Mouse (Mus musculus): ENCODE measurements around the gene Mfrp. TPM values are rescaled to one million over a fixed set of nuclear protein-coding genes. Genes with fewer than 3 reads are reported as not detected.

Mfrp gene
- total RNA-seq, 2 experiments from 2014 or later, result 0.15 TPM; not detected in 1

Other genes starting within 250 kb of the Mfrp start
- 3.3 TPM in 1 of 2 replicates, not detected in the other for gene Thy1, start 58.3 kb upstream of the Mfrp start, total RNA-seq (2014; fragmentation: Nextera tagmentation)
- not detected in 2 replicates for gene Thy1, start 58.3 kb upstream of the Mfrp start, total RNA-seq (2017)
- gene Usp2, start 34.7 kb upstream of the Mfrp start, total RNA-seq (2014; fragmentation: Nextera tagmentation), result 3.6 and 12.0 TPM in 2 replicates
- gene Usp2, start 34.7 kb upstream of the Mfrp start, total RNA-seq (2017), result 1.2 and 3.1 TPM in 2 replicates
- not detected in 2 replicates for gene C1qtnf5, start 5.5 kb downstream of the Mfrp start, total RNA-seq (2014; fragmentation: Nextera tagmentation)
- not detected in 2 replicates for gene C1qtnf5, start 5.5 kb downstream of the Mfrp start, total RNA-seq (2017)
- not detected in 2 replicates for gene Gm49380, start 11.8 kb downstream of the Mfrp start, total RNA-seq (2014; fragmentation: Nextera tagmentation)
- not detected in 2 replicates for gene Gm49380, start 11.8 kb downstream of the Mfrp start, total RNA-seq (2017)
- 44.9 and 55.6 TPM in 2 replicates for gene Rnf26, start 11.8 kb downstream of the Mfrp start, total RNA-seq (2014; fragmentation: Nextera tagmentation)
- 17.8 and 19.3 TPM in 2 replicates for gene Rnf26, start 11.8 kb downstream of the Mfrp start, total RNA-seq (2017)
- gene Mcam, start 32.7 kb downstream of the Mfrp start, total RNA-seq (2014; fragmentation: Nextera tagmentation), result not detected in 2 replicates
- gene Mcam, start 32.7 kb downstream of the Mfrp start, total RNA-seq (2017), result 0.47 and 1.7 TPM in 2 replicates
- 89.7 and 108 TPM in 2 replicates for gene Cbl, start 132.3 kb downstream of the Mfrp start, total RNA-seq (2014; fragmentation: Nextera tagmentation)
- 40.3 and 42.9 TPM in 2 replicates for gene Cbl, start 132.3 kb downstream of the Mfrp start, total RNA-seq (2017)
- not detected in 2 replicates for gene Ccdc153, start 138.9 kb downstream of the Mfrp start, total RNA-seq (2014; fragmentation: Nextera tagmentation)
- not detected in 2 replicates for gene Ccdc153, start 138.9 kb downstream of the Mfrp start, total RNA-seq (2017)
- gene Pdzd3, start 149.7 kb downstream of the Mfrp start, total RNA-seq (2014; fragmentation: Nextera tagmentation), result not detected in 2 replicates
- gene Pdzd3, start 149.7 kb downstream of the Mfrp start, total RNA-seq (2017), result 0.22 TPM in 1 of 2 replicates, not detected in the other
- 4.9 and 11.1 TPM in 2 replicates for gene Nlrx1, start 166.9 kb downstream of the Mfrp start, total RNA-seq (2014; fragmentation: Nextera tagmentation)
- 7.3 and 8.4 TPM in 2 replicates for gene Nlrx1, start 166.9 kb downstream of the Mfrp start, total RNA-seq (2017)
- gene Abcg4, start 186.9 kb downstream of the Mfrp start, total RNA-seq (2014; fragmentation: Nextera tagmentation), result 0.21 TPM in 1 of 2 replicates, not detected in the other
- gene Abcg4, start 186.9 kb downstream of the Mfrp start, total RNA-seq (2017), result not detected in 2 replicates
- 12.7 TPM in 2 replicates for gene Hinfp, start 203.9 kb downstream of the Mfrp start, total RNA-seq (2014; fragmentation: Nextera tagmentation)
- 11.6 and 12.2 TPM in 2 replicates for gene Hinfp, start 203.9 kb downstream of the Mfrp start, total RNA-seq (2017)
- 8.3 and 17.5 TPM in 2 replicates for gene C2cd2l, start 218.6 kb downstream of the Mfrp start, total RNA-seq (2014; fragmentation: Nextera tagmentation)
- 4.2 and 5.9 TPM in 2 replicates for gene C2cd2l, start 218.6 kb downstream of the Mfrp start, total RNA-seq (2017)
- gene Dpagt1, start 224.3 kb downstream of the Mfrp start, total RNA-seq (2014; fragmentation: Nextera tagmentation), result 41.0 and 48.8 TPM in 2 replicates
- gene Dpagt1, start 224.3 kb downstream of the Mfrp start, total RNA-seq (2017), result 18.2 and 26.4 TPM in 2 replicates
- gene H2afx, start 233.0 kb downstream of the Mfrp start, total RNA-seq (2014; fragmentation: Nextera tagmentation), result 76.3 and 96.9 TPM in 2 replicates
- 298 and 423 TPM in 2 replicates for gene H2afx, start 233.0 kb downstream of the Mfrp start, total RNA-seq (2017)
- gene Hmbs, start 242.5 kb downstream of the Mfrp start, total RNA-seq (2014; fragmentation: Nextera tagmentation), result 64.3 and 92.6 TPM in 2 replicates
- gene Hmbs, start 242.5 kb downstream of the Mfrp start, total RNA-seq (2017), result 32.2 and 47.4 TPM in 2 replicates